Mouse (Mus musculus): ENCODE measurements around the gene Wdsub1.

DNA sequence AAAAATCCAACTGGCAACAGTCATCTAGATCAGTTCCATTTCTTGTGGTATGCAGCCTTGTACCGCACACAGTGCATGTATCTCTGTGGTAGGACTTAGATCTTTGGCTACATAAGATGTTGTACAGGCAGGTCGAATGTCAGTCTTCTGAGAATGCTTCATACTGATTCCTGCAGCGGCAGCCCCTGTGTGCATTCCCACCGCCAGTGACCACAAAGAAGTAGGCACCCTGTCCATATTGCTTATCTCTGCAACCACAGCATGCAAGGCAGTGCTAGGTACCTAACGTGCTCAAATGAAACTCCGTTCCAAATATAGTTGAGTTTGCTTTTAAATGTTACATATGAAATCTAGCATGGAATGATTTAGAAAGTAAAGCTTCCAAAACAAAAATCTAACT, 987 bp downstream of the Wdsub1 start:
- no peak for TF ChIP-seq CTCF (IDR thresholded peaks at IDR 0.05; ENCODE audit: insufficient read depth, low read length)
- no peak for TF ChIP-seq POLR2A (IDR thresholded peaks at IDR 0.05; ENCODE audit: borderline replicate concordance, extremely low read depth, low read depth, low read length)
